Mouse (Mus musculus): ENCODE data around the gene Cnksr1. TPM values are rescaled to one million over a fixed set of nuclear protein-coding genes. Genes with fewer than 3 reads are reported as not detected.

Gene Cnksr1
- polyA plus RNA-seq, 1 experiment from 2014 or later: 0.61 TPM

DNA sequence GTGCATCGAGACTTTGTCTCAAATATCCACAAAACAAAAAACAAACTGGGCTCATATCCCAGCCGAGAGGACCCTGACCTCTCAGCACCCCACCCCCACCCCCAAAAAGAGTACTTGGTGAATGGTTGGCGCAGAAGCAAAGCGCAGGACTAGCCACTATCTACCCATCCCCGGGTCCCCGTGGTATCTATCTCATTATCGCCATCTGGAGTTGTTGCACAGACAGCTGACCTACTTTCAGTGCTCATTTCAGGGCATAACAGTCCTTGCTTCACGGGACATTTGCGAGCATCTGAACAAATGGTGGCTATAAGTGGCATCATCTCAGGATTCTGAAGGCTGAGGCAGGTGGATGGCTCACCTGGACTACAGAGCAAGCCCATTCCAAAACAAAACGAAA lies 487 bp upstream of the Cnksr1 start:
- Histone ChIP-seq H3K27me3 (replicated peaks) (peaks cover 18% of the 10 kb centered on the region), H3K27ac (ENCODE audit: poor library complexity, severe bottlenecking) (no peak overlapping the region), H3K36me3 (no peaks in the 10 kb centered on the region), H3K4me2 (peak overlapping the region; percentile 74), H3K9ac (no peak overlapping the region), H3K4me3 (peak overlapping the region; percentile 41), H3K4me1 (replicated peaks) (peaks cover 16% of the 10 kb centered on the region), H3K9me3 (replicated peaks) (no peaks in the 10 kb centered on the region)
- no peak for ATAC-seq (ENCODE audit: insufficient number of reproducible peaks, low FRiP score)
- 10% methylated on average over 10 of the region's 10 CpGs for WGBS

DNA sequence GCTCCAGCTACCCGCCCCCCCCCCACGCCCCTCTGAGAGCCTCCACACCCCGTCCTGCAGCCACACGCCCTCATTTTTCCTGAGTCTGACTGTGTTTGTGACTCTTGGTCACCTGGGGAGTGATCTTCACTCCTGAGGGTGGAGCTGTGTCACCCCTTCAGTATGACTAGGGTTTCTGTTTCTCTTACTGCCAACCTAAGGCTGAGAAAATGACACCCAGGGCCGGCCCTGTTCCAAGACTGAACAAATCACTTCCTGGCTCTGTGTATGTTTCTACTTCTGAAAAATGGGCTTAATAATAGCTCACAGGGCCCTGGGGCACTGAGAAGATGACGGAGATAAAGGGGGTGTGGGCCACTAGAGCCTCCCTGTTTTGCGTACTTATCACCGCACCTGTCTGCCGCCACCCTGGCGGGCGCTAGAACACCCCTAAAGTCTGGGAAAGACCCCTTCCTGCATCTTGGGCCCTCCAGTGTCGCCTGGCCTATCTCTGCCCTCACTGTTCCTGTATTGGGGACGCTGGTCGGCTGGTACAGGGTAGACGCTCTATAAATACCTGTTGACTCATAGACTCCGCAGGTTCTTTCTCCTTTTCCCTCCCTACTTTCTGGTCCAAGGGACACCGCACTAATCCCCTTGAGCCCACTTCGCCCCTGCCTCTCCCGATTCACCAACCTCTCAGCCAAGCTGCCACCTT lies 469 bp downstream of the Cnksr1 start:
- Histone ChIP-seq H3K27me3 (replicated peaks) (peaks cover 23% of the 10 kb centered on the region), H3K9me3 (replicated peaks) (no peaks in the 10 kb centered on the region), H3K36me3 (no peaks in the 10 kb centered on the region), H3K4me3 (peak overlapping the region; percentile 41), H3K4me1 (replicated peaks) (peaks cover 16% of the 10 kb centered on the region), H3K9ac (peak overlapping the region; percentile 11), H3K27ac (ENCODE audit: poor library complexity, severe bottlenecking) (no peak overlapping the region), H3K4me2 (peak overlapping the region; percentile 74)
- peak; percentile 44; the same call in 1 of the 2 replicates for ATAC-seq (ENCODE audit: insufficient number of reproducible peaks, low FRiP score)
- 19% methylated on average over 19 of the region's 19 CpGs for whole genome bisulfite sequencing

DNA sequence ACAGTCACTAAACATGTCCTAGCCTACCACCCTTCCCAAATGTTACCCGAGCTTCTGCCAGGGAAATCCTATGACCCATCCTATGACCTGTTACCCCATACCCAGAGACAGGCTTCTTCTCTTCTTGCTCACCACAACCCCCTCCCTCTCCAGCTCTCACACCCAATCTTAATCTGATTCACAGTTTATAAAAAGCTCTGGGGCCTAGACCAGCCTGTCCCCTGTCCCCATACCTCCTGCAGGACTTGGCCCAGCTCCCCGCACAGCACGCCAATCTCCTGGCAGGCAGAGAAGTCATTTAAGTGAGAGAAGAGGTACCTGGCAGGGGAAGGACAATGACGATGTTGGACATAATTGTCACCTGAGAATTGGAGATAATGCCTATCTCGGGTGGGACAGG lies 3.3 kb downstream of the Cnksr1 start:
- peaks cover 29% of the 10 kb centered on the region for H3K27me3 ChIP-seq (replicated peaks)
- WGBS: 65% methylated on average over 5 of the region's 5 CpGs
- H3K9ac ChIP-seq: no peak overlapping the region
- H3K9me3 ChIP-seq (replicated peaks): no peaks in the 10 kb centered on the region
- no peak for ATAC-seq (ENCODE audit: insufficient number of reproducible peaks, low FRiP score)
- H3K4me2 ChIP-seq: no peak overlapping the region
- H3K27ac ChIP-seq (ENCODE audit: poor library complexity, severe bottlenecking): no peak overlapping the region
- H3K36me3 ChIP-seq: no peaks in the 10 kb centered on the region
- no peak overlapping the region for H3K4me3 ChIP-seq
- H3K4me1 ChIP-seq (replicated peaks): peaks cover 20% of the 10 kb centered on the region

DNA sequence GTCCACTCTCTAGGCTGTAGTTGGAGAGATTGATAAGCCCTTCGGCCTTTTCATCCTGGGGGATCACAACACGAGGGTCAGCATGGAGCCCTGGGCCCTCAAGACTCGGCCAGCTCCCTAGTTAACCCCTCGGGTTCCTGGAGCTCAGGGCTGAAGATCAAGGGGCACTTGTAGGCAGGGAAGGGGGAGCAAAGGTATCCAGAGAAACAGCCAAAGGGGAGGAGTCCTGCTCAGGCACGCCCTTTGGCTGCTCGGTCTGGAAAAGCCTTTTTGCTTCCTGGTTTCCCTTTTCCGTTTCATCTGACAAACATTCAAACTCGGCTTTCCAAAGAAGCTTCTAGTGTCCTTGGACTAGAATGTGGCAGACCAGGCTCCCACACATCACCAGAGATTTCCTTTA lies 7.8 kb downstream of the Cnksr1 start:
- no peak overlapping the region for H3K4me2 ChIP-seq
- H3K27me3 ChIP-seq (replicated peaks): peaks cover 20% of the 10 kb centered on the region; the same call in 1 of the 2 replicates
- ATAC-seq (ENCODE audit: insufficient number of reproducible peaks, low FRiP score): no peak
- H3K36me3 ChIP-seq: no peaks in the 10 kb centered on the region
- no peaks in the 10 kb centered on the region for H3K9me3 ChIP-seq (replicated peaks)
- H3K27ac ChIP-seq (ENCODE audit: poor library complexity, severe bottlenecking): no peak overlapping the region
- 30% methylated on average over 8 of the region's 8 CpGs for WGBS
- 0 out of 2 replicates have a peak, but pooled peaks cover 4% of the 10 kb centered on the region for H3K4me1 ChIP-seq (replicated peaks)
- H3K4me3 ChIP-seq: no peak overlapping the region
- no peak overlapping the region for H3K9ac ChIP-seq

DNA sequence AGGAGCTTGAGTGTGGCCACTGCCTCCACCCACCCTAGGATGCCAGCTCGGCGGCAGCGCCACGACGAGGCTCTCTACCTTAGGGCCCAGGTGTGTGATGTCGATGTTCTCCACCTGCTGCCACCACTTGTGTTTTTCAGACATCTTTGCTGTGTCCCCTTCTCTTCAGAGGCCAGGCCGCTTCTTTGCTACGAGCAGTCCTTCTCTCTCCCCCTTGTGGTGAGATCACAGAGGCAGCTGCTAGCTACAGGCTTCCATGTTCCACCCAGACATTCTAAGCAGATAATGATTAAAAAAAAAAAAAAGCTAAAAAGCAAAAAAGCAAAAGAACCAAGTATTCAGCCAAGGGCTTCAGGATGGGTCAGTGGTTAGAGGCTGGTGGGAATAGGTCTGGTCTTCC lies 11.0 kb downstream of the Cnksr1 start, which contains the start of gene Catsper4:
Gene Catsper4, minus strand, starts transcription at position 190 of the 400 bp plus-strand sequence.
- no peak for ATAC-seq (ENCODE audit: insufficient number of reproducible peaks, low FRiP score)
- WGBS: 64% methylated on average over 8 of the region's 8 CpGs
- Histone ChIP-seq H3K4me1 (replicated peaks) (0 out of 2 replicates have a peak, but pooled peaks cover 4% of the 10 kb centered on the region), H3K27ac (ENCODE audit: poor library complexity, severe bottlenecking) (no peak within 1 kb of the TSS), H3K4me2 (no peak within 1 kb of the TSS), H3K27me3 (replicated peaks) (0 out of 2 replicates have a peak, but pooled peaks cover 8% of the 10 kb centered on the region), H3K36me3 (no peaks in the 10 kb centered on the region), H3K9me3 (replicated peaks) (no peaks in the 10 kb centered on the region), H3K4me3 (no peak within 1 kb of the TSS), H3K9ac (no peak within 1 kb of the TSS)

DNA sequence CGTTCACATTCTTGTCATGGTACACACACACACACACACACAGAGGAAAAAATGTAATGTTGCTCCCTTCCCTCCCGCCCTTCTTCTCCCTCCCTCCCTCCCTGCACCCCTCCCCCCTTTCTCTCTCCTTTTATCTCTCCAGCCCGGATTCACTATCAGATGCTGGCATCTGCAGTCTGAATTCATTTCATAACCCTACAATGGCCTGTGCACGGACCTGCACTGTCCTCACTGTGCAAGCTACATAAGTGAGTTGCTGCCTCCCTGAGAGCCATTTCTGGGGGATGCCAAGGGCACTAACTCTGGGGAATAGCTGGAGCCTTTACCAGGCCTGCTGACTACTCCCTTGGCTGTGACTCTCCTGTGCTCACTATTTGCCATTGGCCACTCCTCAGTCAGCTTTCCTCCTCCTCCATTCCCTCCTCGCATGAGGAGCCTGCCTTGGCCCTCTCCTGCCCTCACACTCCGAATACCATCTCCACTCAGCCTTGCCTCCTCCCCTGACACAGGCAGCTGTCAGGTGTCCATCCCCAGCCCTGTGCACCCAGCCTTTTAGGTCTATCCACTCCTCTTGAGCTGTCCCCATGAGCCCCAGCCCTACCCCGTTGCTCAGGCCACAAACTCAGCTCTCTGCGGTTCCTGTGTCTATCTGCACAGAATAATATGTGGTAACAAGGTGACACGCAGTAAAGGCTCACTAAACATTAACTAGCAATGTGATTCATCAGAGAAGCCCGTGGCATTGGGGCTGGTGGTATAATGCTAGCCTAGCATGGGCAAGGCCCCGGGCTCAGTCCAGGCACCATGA lies 15.2 kb downstream of the Cnksr1 start:
- Histone ChIP-seq H3K36me3 (no peaks in the 10 kb centered on the region), H3K4me1 (replicated peaks) (no peaks in the 10 kb centered on the region), H3K4me3 (no peak overlapping the region), H3K4me2 (no peak overlapping the region), H3K27me3 (replicated peaks) (0 out of 2 replicates have a peak, but pooled peaks cover 5% of the 10 kb centered on the region), H3K9ac (no peak overlapping the region), H3K27ac (ENCODE audit: poor library complexity, severe bottlenecking) (no peak overlapping the region), H3K9me3 (replicated peaks) (no peaks in the 10 kb centered on the region)
- WGBS: 57% methylated on average over 11 of the region's 11 CpGs
- no peak for ATAC-seq (ENCODE audit: insufficient number of reproducible peaks, low FRiP score)

DNA sequence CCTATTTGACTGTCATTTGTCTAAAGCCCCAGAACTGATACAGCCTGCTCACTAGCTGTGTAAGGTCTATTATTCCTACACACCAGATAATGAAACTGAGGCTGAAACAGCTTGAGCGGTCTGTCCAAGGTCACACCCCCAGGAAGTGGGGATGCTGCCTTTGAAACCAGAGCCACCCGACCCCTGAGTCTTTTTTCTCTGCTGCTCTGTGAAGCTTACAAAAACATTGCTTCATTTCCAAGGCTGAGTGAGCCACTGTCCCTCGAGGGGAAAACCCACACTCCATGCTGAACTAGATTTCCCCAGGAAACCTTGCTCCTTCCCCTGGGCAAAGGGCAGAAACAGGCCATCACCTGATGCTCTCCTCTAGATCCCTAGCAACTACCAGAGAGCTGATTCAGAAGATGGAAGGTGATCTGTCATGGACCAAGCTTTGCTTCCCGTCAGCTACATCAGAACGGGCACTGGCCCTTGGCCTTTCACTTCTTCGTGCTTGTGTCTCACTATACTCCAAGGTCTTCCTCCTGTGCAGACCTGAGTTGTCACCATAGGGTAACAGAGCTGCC lies 31.6 kb downstream of the Cnksr1 start:
- no peak overlapping the region for H3K27ac ChIP-seq (ENCODE audit: poor library complexity, severe bottlenecking)
- no peak overlapping the region for H3K4me2 ChIP-seq
- ATAC-seq (ENCODE audit: insufficient number of reproducible peaks, low FRiP score): no peak
- 61% methylated on average over 6 of the region's 6 CpGs for WGBS
- peaks cover 13% of the 10 kb centered on the region for H3K27me3 ChIP-seq (replicated peaks)
- no peaks in the 10 kb centered on the region for H3K9me3 ChIP-seq (replicated peaks)
- H3K36me3 ChIP-seq: no peaks in the 10 kb centered on the region
- H3K9ac ChIP-seq: no peak overlapping the region
- peaks cover 9% of the 10 kb centered on the region for H3K4me1 ChIP-seq (replicated peaks)
- no peak overlapping the region for H3K4me3 ChIP-seq

DNA sequence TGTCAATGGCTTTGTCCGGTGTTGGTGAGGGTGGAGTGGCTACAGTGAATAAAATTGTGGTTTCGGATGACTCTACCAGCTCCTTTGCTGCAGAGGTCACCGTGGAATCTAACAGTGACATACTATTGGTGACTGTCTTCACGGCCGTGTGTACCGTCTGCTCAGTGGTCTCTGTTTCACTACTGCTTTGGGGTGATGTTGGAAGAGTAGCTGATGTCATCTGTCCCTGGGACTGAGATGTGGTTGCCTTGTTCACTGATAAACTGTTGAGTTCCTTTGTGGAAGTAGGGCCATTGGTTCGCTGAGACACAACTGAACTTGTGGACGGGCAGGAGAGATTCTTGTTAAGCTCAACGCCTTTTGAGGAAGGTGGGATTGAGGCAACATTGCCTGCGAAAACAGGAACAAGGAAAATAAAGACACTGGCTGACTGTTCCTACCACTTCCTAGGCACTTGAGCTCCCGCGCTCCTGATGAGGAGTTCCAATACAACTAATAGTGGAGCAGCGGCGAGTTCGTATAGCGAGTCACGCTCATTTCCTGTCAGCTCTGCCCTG lies 34.8 kb downstream of the Cnksr1 start:
- Histone ChIP-seq H3K4me3 (no peak overlapping the region), H3K27ac (ENCODE audit: poor library complexity, severe bottlenecking) (no peak overlapping the region), H3K27me3 (replicated peaks) (peaks cover 2% of the 10 kb centered on the region; the same call in 1 of the 2 replicates), H3K4me2 (no peak overlapping the region), H3K9ac (no peak overlapping the region), H3K4me1 (replicated peaks) (peaks cover 2% of the 10 kb centered on the region), H3K36me3 (no peaks in the 10 kb centered on the region), H3K9me3 (replicated peaks) (no peaks in the 10 kb centered on the region)
- ATAC-seq (ENCODE audit: insufficient number of reproducible peaks, low FRiP score): no peak
- 77% methylated on average over 17 of the region's 17 CpGs for WGBS

DNA sequence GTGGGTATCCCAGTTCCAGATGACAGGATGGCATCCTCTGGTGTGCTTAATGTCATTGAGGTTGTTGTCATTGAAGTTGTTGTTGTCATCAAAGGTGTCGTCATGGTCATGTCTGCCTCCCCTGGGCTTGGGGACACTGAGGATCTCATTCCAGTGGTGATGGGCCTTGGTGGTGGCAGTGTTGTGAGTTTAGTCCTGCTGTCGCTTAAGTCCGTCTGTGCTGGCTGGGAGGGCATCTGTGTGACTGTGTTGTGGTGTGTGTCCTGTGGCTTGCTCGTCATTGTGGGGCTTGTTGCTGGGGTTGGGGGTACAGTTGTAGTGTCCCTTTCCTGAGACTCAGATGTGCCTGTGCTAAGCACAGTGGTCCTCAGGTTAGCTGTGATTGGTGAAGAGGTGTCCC lies 35.3 kb downstream of the Cnksr1 start, which contains the start of gene Gm7534:
Gene Gm7534, minus strand, starts transcription at position 101 of the 400 bp plus-strand sequence.
- WGBS: 79% methylated on average over 4 of the region's 4 CpGs

DNA sequence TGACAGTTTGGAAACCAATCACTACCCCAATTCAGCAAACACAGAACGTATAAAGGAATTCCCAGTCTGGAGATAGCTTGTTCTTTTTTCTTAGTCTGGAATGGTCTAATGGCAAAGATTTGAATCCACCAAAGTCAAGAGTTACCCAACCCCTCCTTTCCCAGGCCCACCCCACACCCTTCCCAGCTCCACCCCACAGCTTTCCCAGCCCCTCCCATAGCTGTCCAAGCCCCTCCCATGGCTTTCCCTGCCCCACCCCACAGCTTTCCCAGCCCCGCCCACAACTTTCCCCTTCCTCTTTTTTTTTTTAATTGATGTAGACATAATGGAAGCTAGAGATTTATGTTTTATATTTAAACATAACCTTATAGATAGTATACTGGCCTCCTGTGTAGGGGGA lies 38.8 kb downstream of the Cnksr1 start:
- Histone ChIP-seq H3K4me2 (no peak overlapping the region), H3K4me3 (no peak overlapping the region)

More for the DNA sequence above, 35.3 kb downstream of the Cnksr1 start, which contains the start of gene Gm7534:
- Histone ChIP-seq H3K36me3 (no peaks in the 10 kb centered on the region), H3K9ac (no peak within 1 kb of the TSS), H3K27me3 (replicated peaks) (no peaks in the 10 kb centered on the region), H3K4me2 (no peak within 1 kb of the TSS), H3K4me3 (no peak within 1 kb of the TSS), H3K27ac (ENCODE audit: poor library complexity, severe bottlenecking) (no peak within 1 kb of the TSS), H3K4me1 (replicated peaks) (no peaks in the 10 kb centered on the region), H3K9me3 (replicated peaks) (no peaks in the 10 kb centered on the region)
- no peak for ATAC-seq (ENCODE audit: insufficient number of reproducible peaks, low FRiP score)

DNA sequence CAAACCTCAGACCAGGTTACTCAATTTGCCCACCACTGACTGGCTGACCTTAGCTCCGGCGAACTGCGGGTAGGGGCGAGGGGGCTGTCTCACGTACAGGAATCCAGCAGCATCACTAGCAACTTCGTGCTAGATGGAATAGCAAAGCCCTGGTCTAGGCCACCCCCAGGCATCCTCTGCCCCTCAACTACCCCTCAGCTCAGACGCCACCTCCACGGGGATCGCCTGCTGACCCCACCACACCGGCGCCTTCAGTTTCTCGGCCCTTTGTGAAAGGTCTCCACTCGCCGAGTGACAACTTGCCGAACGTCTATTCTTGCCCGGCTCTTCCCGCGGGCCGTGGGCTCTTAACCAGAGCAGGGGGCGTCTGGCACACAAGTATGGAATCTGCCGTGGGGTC lies 51.9 kb downstream of the Cnksr1 start:
- no peaks in the 10 kb centered on the region for H3K36me3 ChIP-seq
- peak overlapping the region; percentile 83 for H3K27ac ChIP-seq (ENCODE audit: poor library complexity, severe bottlenecking)
- H3K4me3 ChIP-seq: peak overlapping the region; percentile 71
- H3K4me2 ChIP-seq: peak overlapping the region; percentile 86
- peak overlapping the region; percentile 81 for H3K9ac ChIP-seq
- no peak for ATAC-seq (ENCODE audit: insufficient number of reproducible peaks, low FRiP score)
- H3K4me1 ChIP-seq (replicated peaks): peaks cover 18% of the 10 kb centered on the region
- under 1% methylated on average over 22 of the region's 22 CpGs for WGBS
- no peaks in the 10 kb centered on the region for H3K27me3 ChIP-seq (replicated peaks)
- no peaks in the 10 kb centered on the region for H3K9me3 ChIP-seq (replicated peaks)

More for the DNA sequence above, 38.8 kb downstream of the Cnksr1 start:
- 66% methylated on average over 2 of the region's 2 CpGs for WGBS
- Histone ChIP-seq H3K36me3 (no peaks in the 10 kb centered on the region), H3K27ac (ENCODE audit: poor library complexity, severe bottlenecking) (no peak overlapping the region), H3K27me3 (replicated peaks) (no peaks in the 10 kb centered on the region), H3K9me3 (replicated peaks) (no peaks in the 10 kb centered on the region), H3K9ac (no peak overlapping the region), H3K4me1 (replicated peaks) (no peaks in the 10 kb centered on the region)
- no peak for ATAC-seq (ENCODE audit: insufficient number of reproducible peaks, low FRiP score)

Data from heart, embryonic 12.5 days (tissue).